Mouse (Mus musculus) gonadal fat pad, adult 2 months (tissue): ENCODE data around the gene Stom. TPM values are rescaled to one million over a fixed set of nuclear protein-coding genes. Genes with fewer than 3 reads are reported as not detected.

ENCODE experiments used
- DNase-seq: peaks from one replicate; pipeline ENCODE4 v3.0.0-alpha.2; 2012; ENCODE audit warnings: low read depth
- polyA plus RNA-seq: library from polyadenylated mRNA; depleted of rRNA; stranded (reverse); fragments of >200 nt; gene quantifications from 2 replicates; pipeline ENCODE4 v1.2.3, GENCODE M21; 2012; rRNA removed

Stom gene
- 38.7 and 54.3 TPM in 2 replicates for polyA plus RNA-seq

GRCm38 (mm10) chr2:35336388-35337280, at the start of gene Stom:
Stom (minus strand) TSS chr2:35336976.
- peak; percentile 77 for DNase-seq

- DNase-seq = peak; percentile 30
Observed at GRCm38 (mm10) chr2:35385441-35385871, 48.7 kb upstream of the Stom start.

GRCm38 (mm10) chr2:35379306-35379705, 42.5 kb upstream of the Stom start:
- no peak for DNase-seq

DNA sequence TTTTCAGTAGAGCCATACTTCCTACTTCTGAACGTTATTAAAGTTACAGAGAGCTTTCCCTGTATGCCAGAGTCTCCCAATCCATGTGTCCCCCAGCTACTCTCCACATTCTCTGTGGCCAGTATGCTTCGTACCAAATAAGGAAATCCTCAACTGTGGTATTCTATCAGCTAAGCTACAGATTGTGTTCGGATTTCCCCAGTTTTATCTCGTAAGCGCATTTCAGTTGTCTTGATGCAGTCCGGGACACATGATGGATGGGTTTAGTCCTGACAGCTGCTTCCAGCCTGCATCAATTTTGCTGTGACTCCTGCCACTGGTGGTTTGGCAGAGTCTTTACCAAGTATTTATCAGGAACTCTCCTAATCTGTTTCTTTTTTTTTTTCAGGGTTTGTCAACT, 40.8 kb upstream of the Stom start:
- no peak for DNase-seq

DNA sequence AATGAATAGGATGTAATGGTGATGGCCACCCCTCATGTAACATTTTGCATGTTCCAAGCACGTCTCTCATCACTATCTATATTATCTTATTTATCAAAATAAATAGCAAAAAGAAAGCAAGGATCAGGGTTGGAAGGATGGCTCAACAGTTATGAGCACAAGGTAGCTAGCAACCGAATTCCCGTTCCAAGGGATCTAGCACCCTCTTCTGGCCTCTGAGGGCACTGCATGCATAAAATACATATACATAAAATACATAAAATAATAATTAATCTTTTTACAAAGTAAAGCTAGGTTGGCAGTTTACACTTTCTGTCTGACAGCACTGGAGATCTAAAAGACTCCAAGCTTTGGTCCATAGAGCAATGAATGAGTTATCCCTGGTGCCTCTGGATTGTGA, 36.2 kb upstream of the Stom start:
- no peak for DNase-seq

GRCm38 (mm10) chr2:35370686-35371085, 33.9 kb upstream of the Stom start:
- DNase-seq = no peak

DNA sequence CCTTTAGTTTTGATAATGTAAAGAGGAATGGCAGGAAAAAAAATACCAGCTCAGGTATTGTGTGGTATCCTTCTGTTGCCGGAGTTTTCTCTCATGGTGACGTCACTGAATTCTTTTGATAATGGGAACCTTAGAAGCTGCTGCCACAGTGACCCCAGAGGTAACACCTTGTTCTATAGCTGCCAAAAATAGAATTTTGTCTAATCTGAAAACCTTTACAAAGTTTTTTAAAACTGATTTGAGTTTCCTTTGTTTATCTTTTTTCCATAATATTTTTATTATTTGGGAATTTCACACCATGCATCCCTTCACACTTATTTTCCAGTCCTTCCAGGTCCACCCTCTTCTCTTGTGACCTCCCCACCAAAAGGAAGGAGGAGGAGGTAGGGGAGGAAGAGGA, 30.9 kb upstream of the Stom start, which contains the start of gene 4930568D16Rik:
Gene 4930568D16Rik, minus strand, starts transcription at position 101 of the 400 bp plus-strand sequence.
- DNase-seq = no peak

DNA sequence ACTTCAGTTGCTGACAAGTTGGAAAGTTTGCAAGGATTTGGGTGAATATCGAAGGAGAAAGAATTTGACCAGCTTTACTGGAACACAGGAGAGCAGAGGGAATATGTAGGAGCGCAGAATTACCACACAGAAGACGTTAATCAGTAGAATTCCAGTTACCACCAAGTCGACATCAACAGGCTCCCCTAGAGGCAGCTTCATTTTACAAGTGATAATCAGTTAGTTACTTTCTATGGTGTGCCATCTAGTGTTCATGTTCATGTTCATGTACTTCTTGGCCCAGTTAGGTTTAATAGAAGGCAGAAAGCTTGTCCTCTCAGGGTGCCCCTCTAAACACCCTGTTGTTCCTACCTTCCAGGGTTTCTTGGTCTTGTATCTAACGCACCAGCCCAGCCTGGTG, 12.4 kb upstream of the Stom start:
- DNase-seq = no peak

DNA sequence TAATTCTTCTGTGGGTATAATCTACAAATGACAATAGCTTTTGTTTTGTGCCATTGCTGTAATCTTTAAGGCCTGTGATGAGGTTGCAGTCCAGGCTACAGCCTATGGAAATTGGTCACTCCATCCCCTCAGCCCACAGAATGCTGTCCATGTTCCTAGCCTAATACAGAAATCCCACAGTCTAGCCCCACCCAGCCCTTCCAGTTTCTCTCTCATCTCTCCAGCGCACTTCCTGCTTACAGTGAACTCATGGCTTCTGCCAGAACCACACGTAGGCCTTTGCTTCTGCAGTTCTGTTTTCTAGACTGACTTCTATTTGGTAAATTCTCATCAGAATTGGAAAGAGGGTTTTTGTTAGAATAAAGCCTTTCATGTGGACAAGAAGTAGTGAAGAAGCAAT, 9.2 kb upstream of the Stom start:
- no peak for DNase-seq

DNA sequence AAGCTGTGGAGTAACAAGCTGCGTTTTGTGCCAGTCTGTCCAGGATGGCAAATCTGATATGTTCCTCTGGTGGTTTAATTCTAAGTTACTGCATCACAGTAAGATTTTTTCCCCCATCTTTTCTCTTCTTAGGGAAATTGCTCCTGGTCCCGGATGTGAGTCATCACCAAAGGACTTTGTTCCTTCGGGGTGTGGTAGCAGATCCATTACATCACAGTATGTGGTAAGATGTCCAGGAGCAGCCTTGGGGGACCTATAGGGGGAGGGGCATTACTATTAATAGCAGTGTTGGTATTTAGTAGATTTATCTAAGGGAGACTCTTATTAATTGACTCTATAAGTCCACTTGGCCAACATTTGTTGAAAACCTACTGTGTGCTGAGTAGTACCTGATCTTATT, 5.8 kb upstream of the Stom start:
- DNase-seq = no peak

DNA sequence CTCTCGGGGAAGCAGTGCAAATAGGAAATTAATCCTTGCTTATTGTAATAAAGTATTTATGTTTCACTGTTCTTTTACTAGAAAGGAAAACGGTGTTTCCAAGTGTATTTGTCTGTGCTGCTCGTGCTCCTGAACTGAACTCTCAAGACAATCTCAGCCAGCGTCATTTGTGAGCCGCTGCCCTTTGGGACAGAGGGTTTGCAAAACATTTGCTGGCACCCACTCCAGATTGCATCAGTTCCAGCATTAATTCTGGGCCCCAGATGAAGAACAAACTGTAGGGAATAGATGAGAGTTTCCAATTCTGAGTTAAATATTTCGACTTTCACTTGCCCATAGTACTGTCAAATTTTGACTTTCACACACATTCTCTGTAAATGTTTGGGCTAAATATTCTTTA, 1.9 kb upstream of the Stom start:
- peak; percentile 57 for DNase-seq

GRCm38 (mm10) chr2:35338036-35338435, 1.3 kb upstream of the Stom start:
- DNase-seq = no peak

DNA sequence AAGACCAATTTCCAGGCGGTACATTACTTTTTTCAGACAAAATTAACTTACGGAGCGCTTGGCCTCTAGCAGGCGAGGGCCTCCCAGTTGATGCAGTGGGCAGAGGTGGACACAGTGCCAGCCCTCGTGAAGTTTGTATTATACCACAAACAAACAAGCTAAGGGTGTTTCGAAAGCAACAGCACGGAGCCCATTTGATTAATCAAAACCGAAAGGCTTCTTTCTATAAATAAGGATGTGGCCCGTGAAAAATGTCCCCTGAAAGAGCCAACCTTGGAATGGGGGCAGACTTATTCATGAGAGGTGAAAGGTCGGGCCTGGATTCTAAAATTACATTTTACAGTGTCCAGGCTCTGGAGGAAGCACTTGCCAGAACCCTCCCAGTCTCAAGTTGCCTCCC, 643 bp upstream of the Stom start:
- no peak for DNase-seq

DNA sequence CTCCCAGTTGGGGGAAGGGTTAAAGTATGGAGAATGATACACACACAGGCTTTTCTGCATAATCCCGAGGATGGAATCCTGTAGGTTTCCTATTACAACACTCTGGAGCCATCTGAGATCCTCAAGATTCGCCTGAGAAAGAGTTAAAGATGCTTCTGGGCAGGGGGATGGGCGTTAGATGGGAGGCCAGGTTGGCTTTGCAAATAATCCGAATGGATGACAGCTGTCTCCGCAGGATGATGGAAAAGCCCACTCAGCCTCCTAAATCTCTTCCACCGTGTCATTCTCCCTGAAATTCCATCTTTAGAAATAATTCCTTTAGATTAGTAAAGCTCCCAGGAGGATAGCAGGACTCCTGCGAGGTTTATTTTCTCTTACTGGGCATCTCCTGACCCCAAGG, 1.2 kb downstream of the Stom start:
- no peak for DNase-seq

DNA sequence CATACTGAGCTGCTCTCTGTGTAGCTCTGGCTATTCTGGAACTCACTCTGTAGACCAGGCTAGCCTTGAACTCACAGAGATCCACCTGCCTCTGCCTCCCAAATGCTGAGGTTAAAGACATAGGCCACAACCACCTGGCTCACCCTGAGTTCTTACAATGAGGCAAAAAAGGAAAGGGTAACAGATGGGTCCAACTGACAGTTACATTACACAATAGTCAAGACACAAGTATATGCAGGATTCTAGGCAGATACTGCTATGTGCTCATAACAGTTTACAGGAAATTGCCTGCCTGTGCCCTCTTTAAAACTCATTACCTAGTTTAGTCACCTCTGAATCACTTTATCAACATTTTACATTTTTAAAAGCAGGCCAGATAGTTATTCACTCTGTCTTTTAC, 3.1 kb downstream of the Stom start:
- DNase-seq = no peak

DNA sequence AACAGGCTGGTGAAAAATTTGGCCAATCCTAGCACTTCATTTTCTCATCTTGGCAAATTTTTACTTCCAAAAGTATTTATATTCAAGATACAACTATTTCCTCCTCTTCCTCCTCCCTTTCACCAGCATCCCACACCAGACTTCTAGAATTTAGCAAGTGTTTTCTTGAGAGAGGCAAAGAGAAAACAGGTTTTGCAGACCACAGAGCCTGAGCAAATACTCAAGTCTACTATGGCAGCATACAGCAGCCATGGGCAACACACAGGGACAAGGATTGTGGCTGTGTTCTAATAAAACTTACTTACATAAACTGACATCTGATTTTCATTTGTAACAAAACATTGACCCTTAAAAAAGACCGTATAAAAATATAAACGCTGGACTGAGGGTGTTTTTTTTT, 5.6 kb downstream of the Stom start:
- DNase-seq = no peak

DNA sequence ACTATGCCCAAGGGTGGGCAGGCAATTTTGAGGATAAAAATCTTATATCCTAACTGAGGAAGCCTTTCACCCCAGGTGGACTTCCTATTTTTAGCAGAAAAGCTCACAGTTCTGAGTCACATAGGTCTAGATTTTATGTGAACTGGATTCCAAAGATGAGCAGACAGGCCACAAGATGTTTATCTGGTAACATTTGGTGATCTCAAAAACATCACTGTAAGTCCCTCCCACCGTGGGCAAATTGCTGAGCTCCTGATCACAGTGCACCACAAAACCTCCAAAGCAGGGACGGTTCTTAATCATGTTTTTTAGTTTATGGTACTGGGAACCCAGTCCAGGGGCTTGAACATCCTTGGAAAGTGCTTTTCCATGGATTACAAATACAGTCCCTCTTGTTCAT, 7.7 kb downstream of the Stom start:
- DNase-seq = no peak

DNA sequence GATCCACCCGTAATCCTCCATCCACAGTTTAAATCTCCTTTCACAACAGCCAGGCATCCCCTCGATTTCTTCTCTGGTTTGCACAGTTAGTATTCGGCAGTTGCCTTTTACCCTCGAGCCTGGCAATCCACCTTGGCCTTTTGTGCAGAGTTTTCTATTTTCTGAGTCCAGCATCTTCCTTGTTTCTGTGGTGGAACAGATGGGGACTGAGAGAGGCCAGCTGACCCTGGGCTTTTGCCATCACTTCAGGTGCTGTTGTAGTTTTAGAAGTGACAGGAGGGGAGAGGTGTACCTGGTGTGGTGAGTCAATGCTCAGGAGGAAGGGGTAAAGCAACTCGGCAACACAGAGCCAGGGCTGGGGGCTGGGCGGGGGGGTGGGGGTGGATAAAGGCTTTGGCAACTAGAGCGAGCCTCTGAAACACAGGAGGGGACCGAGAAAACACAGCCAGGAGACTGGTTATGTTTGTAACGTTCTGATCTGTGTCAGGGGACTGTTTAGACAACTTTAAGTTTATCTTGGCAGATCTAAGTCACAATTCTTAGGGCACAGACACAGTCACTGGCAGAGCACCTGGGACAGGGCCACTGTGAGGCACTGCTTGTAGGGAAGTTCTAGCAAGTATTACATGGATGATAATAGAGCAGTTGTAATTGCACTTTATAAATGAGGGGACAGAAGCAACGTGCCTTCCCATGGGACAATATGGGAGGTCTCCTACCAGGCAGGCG, 8.5 kb downstream of the Stom start:
- DNase-seq = no peak

DNA sequence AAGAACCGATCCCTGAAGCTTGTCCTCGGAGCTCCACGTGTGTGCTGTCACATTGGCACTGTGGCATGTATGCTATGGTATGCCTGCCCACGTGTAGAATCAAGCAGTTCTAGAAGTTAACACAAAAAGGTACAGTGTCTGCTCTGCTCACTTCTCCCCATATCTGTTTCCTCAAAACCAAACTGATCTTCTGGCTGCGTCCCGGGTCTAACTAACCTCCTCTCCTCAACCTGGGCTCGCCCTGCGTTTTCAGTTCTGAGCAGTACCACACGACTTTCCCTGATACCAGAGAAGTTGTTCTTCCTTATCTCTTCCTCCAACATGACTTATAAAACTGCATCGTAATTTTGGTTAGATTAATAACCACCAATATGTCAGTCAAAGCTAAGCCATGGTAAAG, 9.2 kb downstream of the Stom start:
- DNase-seq = no peak

GRCm38 (mm10) chr2:35326931-35327330, 9.8 kb downstream of the Stom start:
- no peak for DNase-seq

DNA sequence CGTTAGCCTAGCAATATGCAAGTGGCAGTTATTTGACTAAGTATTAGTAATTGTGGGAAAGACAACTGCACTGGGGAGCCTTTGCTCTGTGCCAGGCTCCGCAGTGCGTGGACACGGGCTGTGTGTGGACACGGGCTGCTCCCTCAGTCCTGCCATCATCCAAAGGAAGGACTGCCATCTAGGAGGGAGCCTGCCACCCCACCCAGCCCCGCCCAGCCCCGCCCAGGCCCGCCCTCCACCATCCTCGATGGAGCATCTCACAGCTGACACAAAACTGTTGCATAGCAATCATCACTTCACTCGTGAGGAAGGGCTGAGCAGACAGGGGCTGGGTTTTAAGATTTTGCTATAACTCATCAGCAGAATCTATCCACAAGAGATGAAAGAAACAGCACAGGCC, 10.8 kb downstream of the Stom start:
- no peak for DNase-seq

DNA sequence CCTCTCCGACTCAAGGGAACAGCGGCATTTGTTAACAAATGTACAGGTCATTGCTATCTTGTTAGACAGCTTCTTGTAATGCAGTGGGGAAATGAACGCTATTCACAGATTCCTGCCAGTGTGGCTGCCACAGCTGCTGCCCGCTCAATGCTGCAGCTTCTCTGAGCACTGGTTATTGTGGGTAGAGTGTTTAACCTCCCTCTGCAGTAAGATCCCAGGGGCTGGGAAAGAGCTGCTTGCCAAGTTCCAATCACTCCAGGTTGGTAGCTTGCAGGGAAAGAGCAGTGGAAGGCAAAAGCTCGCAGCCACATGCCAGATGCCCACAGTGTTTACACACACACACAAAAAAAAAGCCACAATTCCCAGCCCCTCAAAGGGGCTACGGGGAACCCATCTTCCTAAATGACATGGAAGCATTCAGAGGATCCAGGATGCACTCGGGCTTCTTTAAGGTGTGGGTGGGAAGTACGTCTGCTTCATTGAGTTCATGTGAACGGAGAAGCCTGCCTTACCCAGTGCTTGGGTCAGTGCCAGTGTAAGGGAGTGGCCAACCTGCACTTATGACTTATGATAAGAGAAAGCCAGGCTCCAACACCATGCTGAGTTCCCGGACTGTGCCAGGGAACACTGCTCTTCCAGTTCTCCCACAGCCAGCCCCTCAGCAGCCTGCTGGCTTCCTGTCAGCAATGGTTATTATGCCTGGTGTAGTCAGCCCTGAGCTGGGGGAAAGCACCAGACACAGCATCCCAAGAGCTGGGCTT, 14.2 kb downstream of the Stom start:
- no peak for DNase-seq
